Mouse (Mus musculus): ENCODE measurements around the gene 2310046K23Rik. TPM values are rescaled to one million over a fixed set of nuclear protein-coding genes. Genes with fewer than 3 reads are reported as not detected.

2310046K23Rik gene
- polyA plus RNA-seq, 1 experiment from 2014 or later: not detected

DNA sequence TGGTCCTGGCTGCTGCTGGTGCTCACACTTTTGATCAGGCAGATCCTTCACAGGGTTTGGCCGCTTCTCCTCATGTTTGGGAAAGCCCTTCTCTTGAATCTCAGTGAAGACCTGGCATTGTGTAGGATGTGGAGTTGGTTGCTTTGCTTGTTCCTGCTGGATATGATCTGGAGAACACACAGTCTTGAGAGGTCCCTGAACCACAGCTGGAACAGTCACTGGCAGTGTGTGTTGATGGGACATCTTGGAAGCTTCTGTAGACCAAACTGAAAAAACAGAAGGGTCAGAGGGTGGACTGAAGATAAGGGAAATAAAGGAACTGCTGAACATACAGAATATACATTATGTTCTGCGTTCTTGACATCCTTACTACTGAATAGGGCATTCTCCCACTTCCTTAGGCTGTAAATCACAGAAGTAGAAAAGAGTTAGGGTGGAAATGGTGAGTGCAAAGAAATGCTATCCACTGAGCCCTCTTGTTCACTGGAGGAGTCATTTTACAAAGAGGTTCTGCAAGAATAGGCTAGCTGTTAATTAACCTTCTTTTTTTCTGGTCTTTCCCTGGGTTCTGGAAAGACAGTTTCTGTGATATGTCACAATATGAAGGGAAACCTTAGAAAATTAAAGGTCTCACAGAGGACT, 38.3 kb upstream of the 2310046K23Rik start:
- Histone ChIP-seq H3K4me2 (ENCODE audit: low read depth, low read length) (no peak overlapping the region), H3K27ac (ENCODE audit: low read depth) (no peak overlapping the region), H3K4me3 (ENCODE audit: low read depth, low read length) (no peak overlapping the region), H3K36me3 (replicated peaks; ENCODE audit: insufficient read depth, low read length) (no peaks in the 10 kb centered on the region), H3K4me1 (ENCODE audit: insufficient read depth) (no peaks in the 10 kb centered on the region), H3K9ac (replicated peaks) (no peak overlapping the region), H3K9me3 (ENCODE audit: low read length) (no peaks in the 10 kb centered on the region), H3K27me3 (ENCODE audit: insufficient read depth, low read length) (no peaks in the 10 kb centered on the region)
- DNase-seq: no peak
- TF ChIP-seq CTCF (IDR thresholded peaks at IDR 0.05; ENCODE audit: low read depth): no peak
- TF ChIP-seq EP300 (IDR thresholded peaks at IDR 0.05; ENCODE audit: low read depth): no peak
- no peak for ATAC-seq
- 35% methylated on average over 2 of the region's 2 CpGs for WGBS (ENCODE audit: insufficient replicate concordance)

DNA sequence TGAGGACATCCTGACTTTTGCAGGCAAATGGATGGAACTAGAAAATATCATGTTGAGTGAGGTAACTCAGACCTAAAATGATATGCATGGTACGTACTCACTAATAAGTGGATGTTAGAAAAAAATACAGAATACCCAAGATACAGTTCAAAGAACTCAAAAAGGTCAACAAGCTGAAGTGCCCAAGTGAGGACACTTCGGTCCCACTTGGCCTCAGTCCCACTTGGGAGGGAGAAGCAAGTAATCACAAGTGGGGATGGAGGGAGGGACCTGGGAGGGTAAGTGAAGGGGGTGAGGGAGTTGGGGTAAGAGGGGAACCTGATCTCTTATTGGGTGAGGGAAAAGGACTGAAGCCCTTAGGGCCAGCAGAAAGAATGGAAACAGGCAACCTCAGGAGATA, 34.4 kb upstream of the 2310046K23Rik start:
- Histone ChIP-seq H3K4me1 (ENCODE audit: insufficient read depth) (no peaks in the 10 kb centered on the region), H3K36me3 (replicated peaks; ENCODE audit: insufficient read depth, low read length) (no peaks in the 10 kb centered on the region), H3K4me2 (ENCODE audit: low read depth, low read length) (no peak overlapping the region), H3K4me3 (ENCODE audit: low read depth, low read length) (no peak overlapping the region), H3K9me3 (ENCODE audit: low read length) (no peaks in the 10 kb centered on the region), H3K27ac (ENCODE audit: low read depth) (no peak overlapping the region), H3K27me3 (ENCODE audit: insufficient read depth, low read length) (no peaks in the 10 kb centered on the region), H3K9ac (replicated peaks) (no peak overlapping the region)
- TF ChIP-seq CTCF (IDR thresholded peaks at IDR 0.05; ENCODE audit: low read depth) (no peak), EP300 (IDR thresholded peaks at IDR 0.05; ENCODE audit: low read depth) (no peak)
- DNase-seq (no peak), ATAC-seq (no peak)
- 68% methylated on average over 2 of the region's 2 CpGs for WGBS (ENCODE audit: insufficient replicate concordance)

- Histone ChIP-seq H3K27ac (ENCODE audit: low read depth) (no peak overlapping the region), H3K36me3 (replicated peaks; ENCODE audit: insufficient read depth, low read length) (no peaks in the 10 kb centered on the region), H3K4me3 (ENCODE audit: low read depth, low read length) (no peak overlapping the region), H3K9ac (replicated peaks) (no peak overlapping the region), H3K4me1 (ENCODE audit: insufficient read depth) (no peaks in the 10 kb centered on the region), H3K9me3 (ENCODE audit: low read length) (no peaks in the 10 kb centered on the region), H3K4me2 (ENCODE audit: low read depth, low read length) (no peak overlapping the region), H3K27me3 (ENCODE audit: insufficient read depth, low read length) (no peaks in the 10 kb centered on the region)
- TF ChIP-seq CTCF (IDR thresholded peaks at IDR 0.05; ENCODE audit: low read depth) (peak; percentile 56), EP300 (IDR thresholded peaks at IDR 0.05; ENCODE audit: low read depth) (no peak)
- DNase-seq (no peak), ATAC-seq (no peak)
Observed at GRCm38 (mm10) chr3:92565418-92565817, 31.1 kb upstream of the 2310046K23Rik start.

DNA sequence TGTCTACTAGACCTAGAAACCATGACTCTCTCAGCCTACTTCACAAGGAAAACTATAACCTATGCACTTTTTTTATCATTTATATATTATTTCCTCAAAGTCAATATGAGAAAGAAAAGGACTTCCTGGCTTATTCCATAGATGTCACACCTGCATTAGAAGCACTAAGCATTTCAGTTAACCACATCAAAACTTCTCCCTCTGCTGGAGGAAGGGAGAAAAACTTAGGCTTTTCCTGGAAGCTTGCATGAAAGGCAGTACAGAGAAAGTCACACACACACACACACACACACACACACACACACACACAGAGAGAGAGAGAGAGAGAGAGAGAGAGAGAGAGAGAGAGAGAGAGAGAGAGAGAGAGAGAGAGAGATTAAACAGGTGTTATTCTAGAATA, 22.0 kb downstream of the 2310046K23Rik start:
- Histone ChIP-seq H3K4me1 (ENCODE audit: insufficient read depth) (no peaks in the 10 kb centered on the region), H3K27me3 (ENCODE audit: insufficient read depth, low read length) (no peaks in the 10 kb centered on the region), H3K9me3 (ENCODE audit: low read length) (no peaks in the 10 kb centered on the region), H3K36me3 (replicated peaks; ENCODE audit: insufficient read depth, low read length) (no peaks in the 10 kb centered on the region), H3K27ac (ENCODE audit: low read depth) (no peak overlapping the region), H3K4me3 (ENCODE audit: low read depth, low read length) (no peak overlapping the region), H3K9ac (replicated peaks) (no peak overlapping the region), H3K4me2 (ENCODE audit: low read depth, low read length) (no peak overlapping the region)
- DNase-seq: no peak
- no peak for ATAC-seq
- TF ChIP-seq CTCF (IDR thresholded peaks at IDR 0.05; ENCODE audit: low read depth) (0 out of 2 replicates have a peak, but pooled peaks have one; percentile 16), EP300 (IDR thresholded peaks at IDR 0.05; ENCODE audit: low read depth) (no peak)

GRCm38 (mm10) chr3:92510786-92511185, 23.5 kb downstream of the 2310046K23Rik start:
- TF ChIP-seq EP300 (IDR thresholded peaks at IDR 0.05; ENCODE audit: low read depth) (no peak), CTCF (IDR thresholded peaks at IDR 0.05; ENCODE audit: low read depth) (peak; percentile 69)
- Histone ChIP-seq H3K9ac (replicated peaks) (no peak overlapping the region), H3K4me1 (ENCODE audit: insufficient read depth) (no peaks in the 10 kb centered on the region), H3K4me2 (ENCODE audit: low read depth, low read length) (no peak overlapping the region), H3K36me3 (replicated peaks; ENCODE audit: insufficient read depth, low read length) (no peaks in the 10 kb centered on the region), H3K27ac (ENCODE audit: low read depth) (no peak overlapping the region), H3K4me3 (ENCODE audit: low read depth, low read length) (no peak overlapping the region), H3K27me3 (ENCODE audit: insufficient read depth, low read length) (no peaks in the 10 kb centered on the region), H3K9me3 (ENCODE audit: low read length) (no peaks in the 10 kb centered on the region)
- DNase-seq (peak; percentile 19), ATAC-seq (no peak)

- DNase-seq: no peak
- H3K27me3 ChIP-seq (ENCODE audit: insufficient read depth, low read length): no peaks in the 10 kb centered on the region
- no peak overlapping the region for H3K4me3 ChIP-seq (ENCODE audit: low read depth, low read length)
- no peaks in the 10 kb centered on the region for H3K36me3 ChIP-seq (replicated peaks; ENCODE audit: insufficient read depth, low read length)
- H3K4me2 ChIP-seq (ENCODE audit: low read depth, low read length): no peak overlapping the region
- no peaks in the 10 kb centered on the region for H3K9me3 ChIP-seq (ENCODE audit: low read length)
- WGBS (ENCODE audit: insufficient replicate concordance): 68% methylated on average over 1 of the region's 1 CpGs
- ATAC-seq: no peak
- TF ChIP-seq CTCF (IDR thresholded peaks at IDR 0.05; ENCODE audit: low read depth): no peak
- no peak for TF ChIP-seq EP300 (IDR thresholded peaks at IDR 0.05; ENCODE audit: low read depth)
- no peak overlapping the region for H3K9ac ChIP-seq (replicated peaks)
- no peak overlapping the region for H3K27ac ChIP-seq (ENCODE audit: low read depth)
- no peaks in the 10 kb centered on the region for H3K4me1 ChIP-seq (ENCODE audit: insufficient read depth)
Observed at GRCm38 (mm10) chr3:92508185-92508584, 26.1 kb downstream of the 2310046K23Rik start.

GRCm38 (mm10) chr3:92503528-92503927, 30.8 kb downstream of the 2310046K23Rik start:
- Histone ChIP-seq H3K9ac (replicated peaks) (no peak overlapping the region), H3K4me1 (ENCODE audit: insufficient read depth) (no peaks in the 10 kb centered on the region), H3K4me2 (ENCODE audit: low read depth, low read length) (no peak overlapping the region), H3K4me3 (ENCODE audit: low read depth, low read length) (no peak overlapping the region), H3K36me3 (replicated peaks; ENCODE audit: insufficient read depth, low read length) (no peaks in the 10 kb centered on the region), H3K9me3 (ENCODE audit: low read length) (no peaks in the 10 kb centered on the region), H3K27ac (ENCODE audit: low read depth) (no peak overlapping the region), H3K27me3 (ENCODE audit: insufficient read depth, low read length) (no peaks in the 10 kb centered on the region)
- no peak for DNase-seq
- TF ChIP-seq CTCF (IDR thresholded peaks at IDR 0.05; ENCODE audit: low read depth) (no peak), EP300 (IDR thresholded peaks at IDR 0.05; ENCODE audit: low read depth) (no peak)
- no peak for ATAC-seq
